Mouse (Mus musculus): ENCODE results near the gene Olfr1178.

Olfr1178 gene

DNA sequence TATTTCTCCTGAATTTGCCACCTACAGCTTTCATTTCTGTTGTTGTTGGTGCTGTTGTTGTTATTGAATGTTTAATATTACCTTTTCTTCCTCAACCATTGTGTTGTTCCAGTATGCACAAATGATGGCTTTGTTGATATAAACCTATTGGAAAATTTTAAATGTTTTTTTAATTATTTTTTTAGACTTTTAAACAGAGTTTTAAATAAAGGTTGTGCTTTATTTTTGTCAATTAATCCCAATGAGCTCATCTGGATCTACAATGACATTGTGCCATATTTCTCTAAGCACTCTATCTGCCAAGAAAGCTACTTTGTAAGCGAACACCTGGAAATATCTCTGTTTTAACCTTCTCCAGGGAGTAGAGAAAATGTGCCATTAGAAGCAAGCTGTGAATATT, at the start of gene Olfr1178:
TSS of gene Olfr1178 (plus strand) at position 301 of the 400 bp plus-strand sequence.
- DNase-seq (ENCODE audit: low read depth, low spot score): no peak

DNA sequence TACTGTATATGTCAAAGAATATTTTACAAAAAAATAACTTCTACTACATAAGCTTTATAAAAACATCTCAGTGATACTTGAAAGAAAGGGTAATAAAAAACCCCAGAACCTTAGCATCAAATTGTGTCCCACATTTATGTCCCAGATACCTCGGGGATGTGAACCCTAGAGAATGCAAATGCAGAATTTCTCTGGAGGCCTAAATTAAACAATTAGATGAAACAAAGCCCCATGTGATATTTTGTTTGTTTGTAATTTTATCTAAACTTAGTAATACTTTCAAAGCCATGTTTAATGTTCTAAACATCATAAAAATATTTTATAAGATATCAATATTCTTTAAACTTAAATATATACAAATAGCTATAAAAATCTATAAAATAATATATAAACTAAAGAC, 40.5 kb upstream of the Olfr1178 start, which contains the start of gene Olfr1177-ps:
TSS of gene Olfr1177-ps (minus strand) at position 101 of the 400 bp plus-strand sequence.
- DNase-seq (ENCODE audit: low read depth, low spot score): no peak

DNA sequence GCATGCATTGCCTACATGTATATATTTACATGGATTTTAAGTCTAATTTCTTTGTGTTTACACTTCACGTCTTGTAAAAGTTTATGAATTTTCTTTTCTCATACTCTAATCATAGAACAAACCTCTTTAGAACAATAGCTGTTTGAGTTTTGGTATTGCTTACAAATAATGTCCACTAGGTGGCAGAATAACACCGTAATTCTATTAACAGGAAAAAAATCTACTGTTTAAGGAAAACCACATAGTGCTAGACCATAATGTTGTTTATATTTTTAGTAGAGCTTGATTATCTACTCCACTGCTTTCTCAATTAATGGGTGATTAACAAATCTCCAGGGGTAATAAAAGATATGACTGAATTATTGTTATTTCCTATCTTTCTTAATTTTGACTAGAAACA, 30.6 kb upstream of the Olfr1178 start:
- DNase-seq (ENCODE audit: low read depth, low spot score): peak; percentile 27

DNA sequence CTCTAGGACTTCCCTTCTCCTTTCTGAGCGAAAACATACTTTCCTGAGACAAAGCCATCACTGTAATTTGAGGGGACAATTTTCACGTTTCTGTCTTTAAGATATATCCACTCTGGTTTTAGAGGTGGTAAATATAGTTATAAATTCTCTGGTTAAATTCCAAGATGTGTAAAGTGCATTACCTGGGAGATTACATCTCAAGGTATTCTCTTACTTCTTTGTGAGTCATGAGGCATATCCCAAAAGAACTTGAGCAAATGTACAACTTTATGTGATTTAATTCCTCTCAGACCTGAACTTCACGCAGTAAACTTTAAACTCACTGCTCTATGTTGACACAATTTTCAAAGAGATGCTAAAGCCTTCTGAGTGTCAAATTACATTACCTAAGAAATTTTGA, 19.5 kb downstream of the Olfr1178 start, which contains the start of gene Olfr1179:
TSS of gene Olfr1179 (minus strand) at position 101 of the 400 bp plus-strand sequence.
- no peak for DNase-seq (ENCODE audit: low read depth, low spot score)

DNA sequence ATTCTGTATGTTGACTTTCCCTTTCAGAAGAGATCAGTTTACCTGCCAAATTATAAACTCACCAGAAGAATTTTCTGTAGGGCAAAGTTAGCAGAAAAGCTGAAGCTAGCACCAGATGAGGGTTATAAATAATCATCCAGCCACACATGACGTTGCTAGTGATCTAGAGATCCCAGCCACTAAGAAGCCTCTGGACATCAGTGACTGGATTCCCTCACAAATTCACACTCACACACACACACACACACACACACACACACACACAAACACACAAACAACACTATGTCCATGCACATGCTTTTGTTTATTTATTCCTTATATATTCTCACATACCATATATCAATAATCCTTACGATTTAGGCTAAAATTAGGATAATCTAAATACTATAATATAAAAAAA, 32.2 kb downstream of the Olfr1178 start, which contains the start of gene Olfr1180:
TSS of gene Olfr1180 (minus strand) at position 101 of the 400 bp plus-strand sequence.
- no peak for DNase-seq (ENCODE audit: low read depth, low spot score)

DNA sequence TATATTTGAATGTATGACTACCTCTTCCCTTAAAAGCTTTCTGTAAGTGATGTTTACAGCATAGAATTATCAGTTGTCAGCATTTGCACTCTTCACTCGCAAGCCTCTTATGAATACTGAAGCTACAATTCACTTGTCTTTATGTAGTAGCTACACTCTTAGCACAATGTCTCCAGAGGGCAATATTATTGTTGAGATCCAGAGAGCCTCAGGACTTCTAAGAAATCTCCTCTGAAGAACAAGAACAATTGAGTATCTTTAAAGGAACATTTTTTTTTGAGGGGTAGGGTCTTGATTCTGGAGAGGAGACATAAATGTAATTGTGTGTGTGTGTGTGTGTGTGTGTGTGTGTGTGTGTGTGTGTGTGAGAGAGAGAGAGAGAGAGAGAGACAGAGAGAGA, 39.2 kb downstream of the Olfr1178 start, which contains the start of gene Olfr1181:
TSS of gene Olfr1181 (minus strand) at position 101 of the 400 bp plus-strand sequence.
- DNase-seq (ENCODE audit: low read depth, low spot score): no peak

DNA sequence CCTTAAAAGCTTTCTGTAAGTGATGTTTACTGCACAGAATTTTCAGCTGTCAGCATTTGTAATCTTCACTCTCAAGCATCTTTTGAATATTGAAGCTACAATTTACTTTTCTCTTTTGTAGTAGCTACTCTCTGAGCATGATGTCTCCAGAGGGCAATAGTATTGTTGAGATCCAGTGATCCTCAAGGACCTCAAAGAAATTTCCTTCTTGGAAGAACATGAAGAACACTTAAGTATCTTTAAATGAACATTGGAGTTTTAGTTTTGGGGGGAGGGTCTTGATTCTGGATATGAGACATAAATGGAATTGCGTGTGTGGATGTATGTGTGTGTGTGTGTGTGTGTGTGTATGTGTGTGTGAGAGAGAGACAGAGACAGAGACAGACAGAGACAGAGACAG, 62.2 kb downstream of the Olfr1178 start, which contains the start of gene Gm13757:
TSS of gene Gm13757 (minus strand) at position 101 of the 400 bp plus-strand sequence.
- no peak for DNase-seq (ENCODE audit: low read depth, low spot score)
